Mouse (Mus musculus) midbrain, embryonic 13.5 days (tissue): ENCODE measurements around the gene Mgl2. TPM values are rescaled to one million over a fixed set of nuclear protein-coding genes. Genes with fewer than 3 reads are reported as not detected.
A peak's percentile ranks its signal among the peaks of the same experiment; 100 is the strongest.

ENCODE experiments used
- ATAC-seq: fragments of 200-750 bp; cut with Nextera tagmentation; 2 replicates; pipeline ENCODE4 v1.8.0; 2017; ENCODE audit warnings: mild to moderate bottlenecking, moderate TSS enrichment, moderate library complexity
- H3K27ac ChIP-seq: fragments of 300-500 bp; sonication (generic); 2 replicates; pipeline ENCODE4 v1.5.1; 2015; ENCODE audit warnings: inconsistent platforms, mild to moderate bottlenecking, moderate library complexity
- H3K27me3 ChIP-seq: fragments of 300-500 bp; sonication (generic); 2 replicates; pipeline ENCODE4 v1.6.1; 2015; ENCODE audit warnings: mild to moderate bottlenecking, inconsistent platforms
- H3K36me3 ChIP-seq: fragments of 300-500 bp; sonication (generic); 2 replicates; pipeline ENCODE4 v1.6.1; 2015; ENCODE audit warnings: mild to moderate bottlenecking, inconsistent platforms
- H3K4me1 ChIP-seq: fragments of 300-500 bp; sonication (generic); replicated peaks from 2 replicates; pipeline ENCODE4 v1.6.1; 2015; ENCODE audit warnings: inconsistent platforms
- H3K4me2 ChIP-seq: fragments of 300-500 bp; sonication (generic); replicated peaks from 2 replicates; pipeline ENCODE4 v1.6.1; 2015; ENCODE audit warnings: moderate library complexity, mild to moderate bottlenecking, inconsistent platforms
- H3K4me3 ChIP-seq: fragments of 300-500 bp; sonication (generic); replicated peaks from 2 replicates; pipeline ENCODE4 v1.5.1; 2015; ENCODE audit warnings: mild to moderate bottlenecking, inconsistent platforms
- H3K9ac ChIP-seq: fragments of 300-500 bp; sonication (generic); replicated peaks from 2 replicates; pipeline ENCODE4 v1.6.1; 2015; ENCODE audit warnings: mild to moderate bottlenecking, inconsistent platforms
- H3K9me3 ChIP-seq: fragments of 300-500 bp; sonication (generic); 2 replicates; pipeline ENCODE4 v1.6.1; 2016; ENCODE audit warnings: mild to moderate bottlenecking, inconsistent platforms
- WGBS: fragments of 180-500 bp; shearing (Covaris S2); methylation state at CpG from one replicate; pipeline ENCODE4 v1.1.7; 2015; 5-methylcytosine and 5-hydroxymethylcytosine counted together
- polyA plus RNA-seq: library from polyadenylated mRNA; unstranded; fragments of >200 nt; fragmentation: Nextera tagmentation; extraction: Ambion mirVana; gene quantifications from 2 replicates; pipeline ENCODE4 v1.2.1, GENCODE M21; 2015

Mgl2 gene
- polyA plus RNA-seq, 1 experiment from 2014 or later, result 0.66 TPM

DNA sequence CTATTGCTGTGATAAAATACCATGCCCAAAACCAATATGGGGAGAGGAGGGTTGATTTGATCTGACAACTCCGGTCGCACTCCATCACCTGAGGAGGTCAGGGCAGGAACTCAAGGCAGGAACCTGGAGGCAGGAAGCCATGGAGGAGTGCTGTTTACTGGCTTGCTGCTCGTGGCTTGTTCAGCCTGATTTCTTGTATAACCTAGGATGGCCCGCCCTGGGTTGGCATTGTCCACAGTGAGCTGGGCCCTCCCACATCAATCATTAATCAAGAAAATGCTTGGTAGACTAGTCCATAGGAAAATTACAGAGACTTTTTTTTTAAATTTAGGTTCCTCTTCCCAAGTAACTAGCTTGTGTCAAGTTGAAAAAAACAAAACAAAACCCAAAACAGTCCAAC, 44.4 kb downstream of the Mgl2 start:
- H3K9ac ChIP-seq, result no peak overlapping the region
- no peak overlapping the region for H3K27ac ChIP-seq
- no peaks in the 10 kb centered on the region for H3K27me3 ChIP-seq
- H3K36me3 ChIP-seq, result no peaks in the 10 kb centered on the region
- 86% methylated on average over 4 of the region's 4 CpGs for WGBS
- H3K9me3 ChIP-seq, result no peaks in the 10 kb centered on the region
- H3K4me3 ChIP-seq, result no peak overlapping the region
- H3K4me1 ChIP-seq, result no peaks in the 10 kb centered on the region
- H3K4me2 ChIP-seq, result no peak overlapping the region
- no peak for ATAC-seq

DNA sequence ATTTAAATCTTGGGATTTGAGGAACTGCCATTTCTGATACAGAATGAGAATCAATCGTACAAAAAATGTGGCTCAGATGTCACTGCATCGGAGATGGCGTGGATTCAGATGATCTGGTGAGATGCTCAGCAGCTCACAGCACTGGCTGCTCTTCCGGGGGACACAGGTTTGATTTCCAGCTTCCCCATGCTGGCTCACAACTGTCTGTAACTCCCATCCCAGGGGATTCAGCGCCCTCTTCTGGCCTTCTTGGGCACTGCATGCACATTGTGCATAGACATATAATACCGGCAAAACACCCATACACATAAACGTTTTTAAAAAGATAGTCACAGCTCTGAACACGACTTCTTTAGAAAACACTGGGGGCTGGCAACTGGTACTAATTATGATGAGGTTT, 47.5 kb downstream of the Mgl2 start:
- H3K27me3 ChIP-seq, result no peaks in the 10 kb centered on the region
- ATAC-seq, result no peak
- WGBS, result 73% methylated on average over 8 of the region's 8 CpGs
- H3K9me3 ChIP-seq, result no peaks in the 10 kb centered on the region
- H3K4me1 ChIP-seq, result no peaks in the 10 kb centered on the region
- no peak overlapping the region for H3K4me2 ChIP-seq
- H3K27ac ChIP-seq, result no peak overlapping the region
- no peaks in the 10 kb centered on the region for H3K36me3 ChIP-seq
- no peak overlapping the region for H3K9ac ChIP-seq
- no peak overlapping the region for H3K4me3 ChIP-seq

DNA sequence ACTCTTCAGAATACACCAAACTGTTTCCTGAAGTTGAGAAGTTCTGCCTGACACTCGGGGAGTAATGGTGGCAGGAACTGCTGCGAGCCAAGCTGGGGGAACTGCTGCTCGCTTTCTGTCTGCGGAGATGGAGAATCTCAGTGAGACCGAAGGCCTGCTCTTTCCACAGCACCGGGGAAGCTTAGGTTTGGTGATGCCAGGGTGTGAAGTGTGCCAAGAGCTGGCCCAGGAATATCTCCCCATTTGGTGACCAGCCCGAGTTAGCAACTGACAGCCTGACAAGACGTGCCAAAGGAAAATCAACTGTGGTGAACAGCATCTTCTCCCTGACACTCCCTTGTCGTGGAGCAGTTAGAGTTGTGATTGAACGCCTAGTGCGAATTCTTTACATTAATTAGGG, 48.2 kb downstream of the Mgl2 start:
- Histone ChIP-seq H3K4me1 (no peaks in the 10 kb centered on the region), H3K27ac (no peak overlapping the region), H3K27me3 (no peaks in the 10 kb centered on the region), H3K36me3 (no peaks in the 10 kb centered on the region), H3K9me3 (no peaks in the 10 kb centered on the region), H3K4me3 (no peak overlapping the region), H3K9ac (no peak overlapping the region), H3K4me2 (no peak overlapping the region)
- ATAC-seq, result no peak
- WGBS, result 87% methylated on average over 11 of the region's 11 CpGs

- Histone ChIP-seq H3K9ac (no peak overlapping the region), H3K4me2 (no peak overlapping the region), H3K27me3 (no peaks in the 10 kb centered on the region), H3K4me1 (no peaks in the 10 kb centered on the region), H3K4me3 (no peak overlapping the region), H3K9me3 (no peaks in the 10 kb centered on the region), H3K27ac (no peak overlapping the region), H3K36me3 (no peaks in the 10 kb centered on the region)
- WGBS, result 81% methylated on average over 11 of the region's 11 CpGs
- ATAC-seq, result no peak
Observed at GRCm38 (mm10) chr11:70178756-70179155, 48.6 kb downstream of the Mgl2 start.

DNA sequence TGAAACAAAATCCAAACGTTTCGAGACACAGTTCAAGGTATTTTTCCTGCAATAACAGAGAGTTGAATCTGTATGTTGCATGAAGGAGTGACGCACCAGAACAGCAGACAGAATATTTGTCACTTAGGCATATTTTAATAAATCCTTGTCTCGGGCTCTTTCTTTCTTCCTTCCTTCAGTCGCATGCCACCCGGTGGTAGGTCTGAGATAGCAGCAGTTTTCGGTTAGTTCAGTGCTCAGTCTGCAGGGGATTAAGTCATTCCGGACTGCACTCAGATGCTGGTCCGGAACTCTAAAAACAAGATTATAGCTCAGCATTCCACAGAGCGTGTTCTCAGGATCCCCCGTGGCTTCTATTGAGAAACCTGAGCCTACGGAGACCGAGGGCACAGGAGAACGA, 49.3 kb downstream of the Mgl2 start:
- Histone ChIP-seq H3K36me3 (no peaks in the 10 kb centered on the region), H3K27me3 (no peaks in the 10 kb centered on the region), H3K9ac (no peak overlapping the region), H3K4me2 (0 out of 2 replicates have a peak overlapping the region, but pooled peaks have one; percentile 13), H3K27ac (no peak overlapping the region), H3K9me3 (no peaks in the 10 kb centered on the region), H3K4me1 (no peaks in the 10 kb centered on the region), H3K4me3 (no peak overlapping the region)
- no peak for ATAC-seq
- WGBS, result 26% methylated on average over 14 of the region's 14 CpGs

GRCm38 (mm10) chr11:70180496-70180895, 50.4 kb downstream of the Mgl2 start:
- Histone ChIP-seq H3K9ac (no peak overlapping the region), H3K4me3 (no peak overlapping the region), H3K4me1 (no peaks in the 10 kb centered on the region), H3K36me3 (no peaks in the 10 kb centered on the region), H3K27ac (no peak overlapping the region), H3K9me3 (no peaks in the 10 kb centered on the region), H3K4me2 (no peak overlapping the region), H3K27me3 (no peaks in the 10 kb centered on the region)
- WGBS, result 90% methylated on average over 4 of the region's 4 CpGs
- ATAC-seq, result no peak

DNA sequence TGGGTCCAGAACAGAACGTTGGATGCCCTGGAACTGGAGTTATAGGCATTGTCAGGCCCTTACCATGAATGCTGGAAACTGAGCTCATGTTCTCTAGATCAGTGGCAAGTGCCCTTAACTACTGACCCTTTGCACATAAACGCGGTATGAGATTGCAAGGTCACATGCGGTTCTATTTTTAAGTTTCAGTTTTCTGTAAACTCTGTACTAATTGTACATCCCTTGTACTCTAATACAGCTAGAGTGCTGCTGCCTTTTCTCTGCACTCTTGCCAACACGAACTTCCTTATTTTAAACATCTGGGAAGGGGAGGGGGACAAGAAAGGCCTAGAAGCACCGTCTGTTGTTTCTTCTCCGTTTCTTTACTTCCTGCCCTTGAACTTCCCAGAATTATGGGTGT, 55.0 kb downstream of the Mgl2 start:
- H3K4me1 ChIP-seq, result no peaks in the 10 kb centered on the region
- no peaks in the 10 kb centered on the region for H3K36me3 ChIP-seq
- H3K4me2 ChIP-seq, result no peak overlapping the region
- H3K27me3 ChIP-seq, result no peaks in the 10 kb centered on the region
- no peak for ATAC-seq
- no peak overlapping the region for H3K4me3 ChIP-seq
- no peak overlapping the region for H3K9ac ChIP-seq
- no peaks in the 10 kb centered on the region for H3K9me3 ChIP-seq
- WGBS, result 84% methylated on average over 7 of the region's 7 CpGs
- H3K27ac ChIP-seq, result no peak overlapping the region

Other genes with a start within 250 kb of the Mgl2 start
- gene Kctd11, start 248.9 kb upstream of the Mgl2 start, polyA plus RNA-seq, result 1.3 and 1.7 TPM in 2 replicates
- gene Acap1, start 234.8 kb upstream of the Mgl2 start, polyA plus RNA-seq, result 0.37 and 0.48 TPM in 2 replicates
- gene 2810408A11Rik, start 229.3 kb upstream of the Mgl2 start, polyA plus RNA-seq, result 16.1 and 17.1 TPM in 2 replicates
- gene Neurl4, start 229.3 kb upstream of the Mgl2 start, polyA plus RNA-seq, result 18.6 and 19.8 TPM in 2 replicates
- 81.9 and 87.0 TPM in 2 replicates for gene Gps2, start 216.4 kb upstream of the Mgl2 start, polyA plus RNA-seq
- gene Eif5a, start 208.4 kb upstream of the Mgl2 start, polyA plus RNA-seq, result 1,160 and 1,188 TPM in 2 replicates
- gene Ybx2, start 194.5 kb upstream of the Mgl2 start, polyA plus RNA-seq, result 3.9 and 4.2 TPM in 2 replicates
- gene Slc2a4, start 182.1 kb upstream of the Mgl2 start, polyA plus RNA-seq, result 4.3 and 4.4 TPM in 2 replicates
- 0.32 and 1.1 TPM in 2 replicates for gene Cldn7, start 165.6 kb upstream of the Mgl2 start, polyA plus RNA-seq
- 22.9 and 23.8 TPM in 2 replicates for gene Ctdnep1, start 149.2 kb upstream of the Mgl2 start, polyA plus RNA-seq
- 156 and 158 TPM in 2 replicates for gene Elp5, start 147.8 kb upstream of the Mgl2 start, polyA plus RNA-seq
- 611 and 625 TPM in 2 replicates for gene Gabarap, start 139.2 kb upstream of the Mgl2 start, polyA plus RNA-seq
- 74.2 and 82.2 TPM in 2 replicates for gene Phf23, start 134.6 kb upstream of the Mgl2 start, polyA plus RNA-seq
- 27.6 and 35.4 TPM in 2 replicates for gene Dvl2, start 129.7 kb upstream of the Mgl2 start, polyA plus RNA-seq
- gene Acadvl, start 114.9 kb upstream of the Mgl2 start, polyA plus RNA-seq, result 48.4 and 51.7 TPM in 2 replicates
- gene Dlg4, start 113.4 kb upstream of the Mgl2 start, polyA plus RNA-seq, result 34.9 and 37.2 TPM in 2 replicates
- 0.97 and 1.1 TPM in 2 replicates for gene Asgr1, start 76.2 kb upstream of the Mgl2 start, polyA plus RNA-seq
- gene Asgr2, start 37.7 kb upstream of the Mgl2 start, polyA plus RNA-seq, result not detected in 2 replicates
- gene Clec10a, start 25.9 kb downstream of the Mgl2 start, polyA plus RNA-seq, result 0.59 TPM in 2 replicates
- gene Slc16a11, start 82.4 kb downstream of the Mgl2 start, polyA plus RNA-seq, result 1.9 and 2.4 TPM in 2 replicates
- gene Slc16a13, start 90.7 kb downstream of the Mgl2 start, polyA plus RNA-seq, result 17.7 and 18.7 TPM in 2 replicates
- 3.9 and 4.3 TPM in 2 replicates for gene Bcl6b, start 99.5 kb downstream of the Mgl2 start, polyA plus RNA-seq
- gene 0610010K14Rik, start 107.6 kb downstream of the Mgl2 start, polyA plus RNA-seq, result 193 and 201 TPM in 2 replicates
- 15.0 and 15.8 TPM in 2 replicates for gene Gm21988, start 109.5 kb downstream of the Mgl2 start, polyA plus RNA-seq
- 289 and 304 TPM in 2 replicates for gene Rnasek, start 109.5 kb downstream of the Mgl2 start, polyA plus RNA-seq
- 0.57 and 1.2 TPM in 2 replicates for gene Alox12, start 125.0 kb downstream of the Mgl2 start, polyA plus RNA-seq
- gene Alox12e, start 192.3 kb downstream of the Mgl2 start, polyA plus RNA-seq, result 0.07 TPM in 1 of 2 replicates, not detected in the other
- gene Alox15, start 221.7 kb downstream of the Mgl2 start, polyA plus RNA-seq, result not detected in 2 replicates